Comparison of ENCODE assay signal across 9 mouse cellular contexts in the genomic region with DNA sequence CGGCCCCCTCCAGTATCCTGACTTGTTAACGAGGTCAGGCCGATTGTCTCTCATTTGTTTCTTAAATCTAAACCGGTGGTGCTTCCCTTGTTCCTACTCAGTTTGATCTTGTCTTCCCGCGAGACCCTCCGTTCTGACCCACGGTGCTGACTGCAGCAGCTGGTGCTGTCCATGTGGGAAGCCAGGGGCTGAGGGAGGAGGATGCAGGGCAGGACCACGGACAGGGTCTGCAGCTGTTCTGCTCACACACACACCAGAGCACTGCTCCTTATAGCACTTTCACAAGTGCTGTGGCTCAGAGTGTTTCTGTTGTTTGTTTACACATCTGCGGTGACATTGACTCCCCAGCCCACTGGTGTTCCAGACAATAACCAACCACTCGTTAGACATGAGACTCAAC. TPM values are rescaled to one million over a fixed set of nuclear protein-coding genes. Genes with fewer than 3 reads are reported as not detected.
DNase-seq lines count a peak whose midpoint lies in the region; ATAC-seq and TF ChIP-seq lines count a peak whose summit lies in the region.
"Had no signal": no experiment of that assay in that cellular context is flagged by ENCODE, and none has a peak within 500 bp of the region (broad histone marks: within the 10 kb centered on the region; RNA-seq: fewer than 3 reads in every experiment).

No protein-coding gene starts in this region.

- H3K27me3 ChIP-seq in embryonic facial prominence, embryonic 10.5 days (replicated peaks; ENCODE audit: low read depth, poor library complexity, severe bottlenecking), result peaks cover 56% of the 10 kb centered on the region
- peaks cover 29% of the 10 kb centered on the region for H3K27me3 ChIP-seq in limb, embryonic 14.5 days (ENCODE audit: control insufficient read depth, insufficient read depth, low read length)
- peaks cover 44% of the 10 kb centered on the region for H3K27me3 ChIP-seq in stomach, embryonic 16.5 days (ENCODE audit: control insufficient read depth, insufficient read depth, low read length)

- 37% methylated on average over 11 of the region's 11 CpGs for WGBS in embryonic facial prominence, embryonic 10.5 days
- WGBS in limb, embryonic 14.5 days, result 29% methylated on average over 11 of the region's 11 CpGs
- 27% methylated on average over 11 of the region's 11 CpGs for WGBS in stomach, embryonic 16.5 days

- H3K4me3 ChIP-seq in embryonic facial prominence, embryonic 10.5 days, result no peak overlapping the region
- H3K4me3 ChIP-seq in limb, embryonic 14.5 days (replicated peaks; ENCODE audit: low read length), result no peak overlapping the region
- H3K4me3 ChIP-seq in stomach, embryonic 16.5 days (replicated peaks; ENCODE audit: low read length), result no peak overlapping the region

- no peak overlapping the region for H3K4me2 ChIP-seq in limb, embryonic 14.5 days (replicated peaks; ENCODE audit: low read depth, low read length, severe bottlenecking)
- no peak overlapping the region for H3K4me2 ChIP-seq in stomach, embryonic 16.5 days (ENCODE audit: low read depth, low read length)

- H3K9ac ChIP-seq in limb, embryonic 14.5 days (ENCODE audit: low read depth, low read length, severe bottlenecking), result no peak overlapping the region
- no peak overlapping the region for H3K9ac ChIP-seq in stomach, embryonic 16.5 days (ENCODE audit: low read length)

- 0 out of 2 replicates have a peak, but pooled peaks have one; percentile 56 for ATAC-seq in limb, embryonic 14.5 days (ENCODE audit: low FRiP score, low read depth)
- peak; percentile 67 for ATAC-seq in stomach, embryonic 16.5 days (ENCODE audit: insufficient read depth, low FRiP score)
- ATAC-seq in activated CD4-positive, CD25-positive, alpha-beta regulatory T cell, adult 4 months, result no peak
- ATAC-seq: intestine, postnatal 0 days had no signal

- TF ChIP-seq POLR2A in limb, embryonic 14.5 days (IDR thresholded peaks at IDR 0.05; ENCODE audit: borderline replicate concordance, extremely low read depth, insufficient read depth, insufficient read length), result no peak

- 0 out of 2 replicates have a peak, but pooled peaks cover 6% of the 10 kb centered on the region for H3K36me3 ChIP-seq in embryonic facial prominence, embryonic 10.5 days (replicated peaks)
- no peaks in the 10 kb centered on the region for H3K36me3 ChIP-seq in limb, embryonic 14.5 days (ENCODE audit: control insufficient read depth, insufficient read depth, low read length)
- H3K36me3 ChIP-seq in stomach, embryonic 16.5 days (ENCODE audit: control insufficient read depth, insufficient read depth, low read length), result no peaks in the 10 kb centered on the region

- peaks cover 45% of the 10 kb centered on the region for H3K4me1 ChIP-seq in embryonic facial prominence, embryonic 10.5 days
- H3K4me1 ChIP-seq in limb, embryonic 14.5 days (ENCODE audit: control insufficient read depth, insufficient read depth, low read length), result peaks cover 8% of the 10 kb centered on the region; the same call in 1 of the 2 replicates
- H3K4me1 ChIP-seq in stomach, embryonic 16.5 days (ENCODE audit: control insufficient read depth, insufficient read depth, low read length), result peaks cover 6% of the 10 kb centered on the region; the same call in 1 of the 2 replicates

- no peak overlapping the region for H3K27ac ChIP-seq in embryonic facial prominence, embryonic 10.5 days (replicated peaks)
- H3K27ac ChIP-seq in limb, embryonic 14.5 days (replicated peaks; ENCODE audit: low read depth, low read length), result no peak overlapping the region
- H3K27ac ChIP-seq in stomach, embryonic 16.5 days (ENCODE audit: low read length), result no peak overlapping the region

- no peaks in the 10 kb centered on the region for H3K9me3 ChIP-seq in embryonic facial prominence, embryonic 10.5 days
- H3K9me3 ChIP-seq in limb, embryonic 14.5 days (ENCODE audit: control insufficient read depth, low read length), result no peaks in the 10 kb centered on the region
- no peaks in the 10 kb centered on the region for H3K9me3 ChIP-seq in stomach, embryonic 16.5 days (replicated peaks; ENCODE audit: control insufficient read depth, low read length)

- DNase-seq in ovary, postnatal 36 days (ENCODE audit: low spot score), result peak; percentile 26
- DNase-seq in ovary, postnatal 14 days (ENCODE audit: low spot score), result no peak
- DNase-seq in embryonic facial prominence, embryonic 10.5 days (ENCODE audit: low spot score), result peak; percentile 77
- DNase-seq in limb, embryonic 14.5 days (ENCODE audit: low spot score), result peak; percentile 51
- no peak for DNase-seq in kidney, postnatal 25 days
- DNase-seq: adrenal gland, adult 8-10 months had no signal

RNA-seq across cellular contexts. Expression of gene Rab11fip4, which starts 2.5 kb away (rescaled TPM):
- 15.8 and 16.3 TPM in 2 replicates for polyA plus RNA-seq in embryonic facial prominence, embryonic 10.5 days (2016; fragmentation: Nextera tagmentation; extraction: Ambion mirVana)
- polyA plus RNA-seq in limb, embryonic 14.5 days (2012; rRNA removed), result 16.4 and 23.3 TPM in 2 replicates
- 7.4 and 8.4 TPM in 2 replicates for polyA plus RNA-seq in limb, embryonic 14.5 days (2014; fragmentation: Nextera tagmentation; extraction: Ambion mirVana)
- 2.0 and 2.2 TPM in 2 replicates for polyA plus RNA-seq in stomach, embryonic 16.5 days (2015; fragmentation: Nextera tagmentation; extraction: Ambion mirVana)
- polyA plus RNA-seq in activated CD4-positive, CD25-positive, alpha-beta regulatory T cell, adult 4 months (2017; shearing (Covaris generic)), result 10 to 100 TPM; 11.0 to 11.5 TPM

Comparison
In these comparisons a context has a peak if more than half of its experiments do, and no peak if none do; other contexts are left out.
1. DNase-seq: peak in ovary, postnatal 36 days (single experiment), embryonic facial prominence, embryonic 10.5 days (single experiment) and limb, embryonic 14.5 days (single experiment); none in ovary, postnatal 14 days (single experiment) and kidney, postnatal 25 days (0 of 2).